Mouse (Mus musculus): ENCODE measurements around the gene Psap. TPM values are rescaled to one million over a fixed set of nuclear protein-coding genes. Genes with fewer than 3 reads are reported as not detected.
A peak's percentile ranks its signal among the peaks of the same experiment; 100 is the strongest.

Gene Psap
- polyA plus RNA-seq, 2 experiments: 46.0 to 172 TPM

GRCm38 (mm10) chr10:60351761-60352455 lies 74.5 kb downstream of the Psap start:
- Histone ChIP-seq H3K9me3 (ENCODE audit: control insufficient read depth, low read length) (no peaks in the 10 kb centered on the region), H3K27ac (peak overlapping the region; percentile 12), H3K9ac (replicated peaks) (no peak overlapping the region), H3K4me3 (ENCODE audit: insufficient read depth in 1 of 2, low read depth in 2 of 2, low read length in 2 of 2) (no peak overlapping the region), H3K36me3 (replicated peaks; ENCODE audit: control insufficient read depth, insufficient read depth, low read depth) (no peaks in the 10 kb centered on the region), H3K4me2 (ENCODE audit: low read depth) (peak overlapping the region; percentile 19), H3K4me1 (replicated peaks; ENCODE audit: control insufficient read depth in 2 of 2, insufficient read depth in 2 of 2, low read length in 1 of 2) (peaks cover 25 to 47% of the 10 kb centered on the region in 2 experiments), H3K27me3 (ENCODE audit: control insufficient read depth, insufficient read depth, low read length) (no peaks in the 10 kb centered on the region)
- ATAC-seq (ENCODE audit: insufficient read depth) (no peak), DNase-seq (ENCODE audit: low read depth in 3 of 3, low spot score in 3 of 3) (peak in 1 of 3 experiments; percentile 26)
- WGBS (ENCODE audit: insufficient replicate concordance): 35% methylated on average over 7 of the region's 7 CpGs
- no peak for TF ChIP-seq EP300 (IDR thresholded peaks at IDR 0.05; ENCODE audit: low read depth)
- 0 out of 2 replicates have a peak, but pooled peaks have one; percentile 18 for TF ChIP-seq CTCF (IDR thresholded peaks at IDR 0.05; ENCODE audit: low read depth)

Other genes with a start within 250 kb of the Psap start
- 0.04 and 0.12 TPM in 2 replicates for gene Spock2, start 171.4 kb upstream of the Psap start, polyA plus RNA-seq (2012; rRNA removed)
- 0.04 and 0.06 TPM in 2 replicates for gene Spock2, start 171.4 kb upstream of the Psap start, polyA plus RNA-seq (2014; fragmentation: Nextera tagmentation; extraction: Ambion mirVana)
- 0.11 and 0.13 TPM in 2 replicates for gene Chst3, start 58.4 kb upstream of the Psap start, polyA plus RNA-seq (2012; rRNA removed)
- gene Chst3, start 58.4 kb upstream of the Psap start, polyA plus RNA-seq (2014; fragmentation: Nextera tagmentation; extraction: Ambion mirVana): 0.09 TPM in 2 replicates
- gene Vsir, start 69.2 kb downstream of the Psap start, polyA plus RNA-seq (2012; rRNA removed): 6.9 and 8.8 TPM in 2 replicates
- gene Vsir, start 69.2 kb downstream of the Psap start, polyA plus RNA-seq (2014; fragmentation: Nextera tagmentation; extraction: Ambion mirVana): 6.2 and 6.6 TPM in 2 replicates
- not detected in 2 replicates for gene Gm17455, start 122.1 kb downstream of the Psap start, polyA plus RNA-seq (2012; rRNA removed)
- gene Gm17455, start 122.1 kb downstream of the Psap start, polyA plus RNA-seq (2014; fragmentation: Nextera tagmentation; extraction: Ambion mirVana): not detected in 2 replicates

Measured in liver, embryonic 14.5 days (tissue).